Comparison of ENCODE assay signal across 9 mouse cellular contexts in the genomic region with DNA sequence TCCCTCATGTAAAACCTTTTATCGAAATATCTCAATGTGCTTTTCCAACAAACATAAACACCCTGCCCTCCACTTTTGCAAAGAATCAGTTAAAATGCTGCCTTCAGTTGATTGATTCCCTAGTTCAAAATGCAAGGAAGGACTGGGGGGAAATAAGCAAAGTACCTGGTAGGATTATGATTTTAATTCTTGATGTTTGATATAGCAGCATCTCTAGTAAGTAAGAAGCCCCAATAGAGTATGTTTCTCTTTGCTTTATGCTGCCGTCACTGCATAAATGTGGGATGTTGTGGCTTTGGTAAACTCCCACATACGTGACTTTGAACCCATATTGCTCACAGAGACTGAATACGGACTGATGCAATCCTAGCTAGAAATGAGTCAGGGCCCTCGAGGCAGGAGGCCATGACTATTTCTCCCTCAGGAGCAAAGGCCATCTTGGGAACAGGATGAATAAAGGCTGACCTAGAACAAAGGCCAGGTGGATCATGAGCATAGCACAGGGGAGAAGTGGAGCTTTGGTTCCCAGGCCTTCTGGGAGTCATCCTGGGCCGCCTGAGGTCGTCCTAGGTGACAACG.
DNase-seq lines count a peak whose midpoint lies in the region; ATAC-seq and TF ChIP-seq lines count a peak whose summit lies in the region.
"Had no signal": no experiment of that assay in that cellular context is flagged by ENCODE, and none has a peak within 500 bp of the region (broad histone marks: within the 10 kb centered on the region; RNA-seq: fewer than 3 reads in every experiment).

No protein-coding gene starts in this region.

- in situ Hi-C loops in CH12.LX (cut with MboI; ENCODE audit: low pct_ligation_motif_present, low pct_unique_long_range_greater_than_20kb, low sequenced_read_pairs), result loop anchor here (10.0 kb wide), 1 partner anchor 106 kb away; no protein-coding TSS in a partner anchor

- no peaks in the 10 kb centered on the region for H3K36me3 ChIP-seq in kidney, postnatal 0 days (ENCODE audit: insufficient read depth, low read length)
- H3K36me3 ChIP-seq in CH12.LX (replicated peaks in 1 of 2; ENCODE audit: control insufficient read depth in 1 of 2, insufficient read depth in 1 of 2, low read length in 1 of 2), result no peaks in the 10 kb centered on the region

- 0 out of 2 replicates have a peak, but pooled peaks cover 3% of the 10 kb centered on the region for H3K4me1 ChIP-seq in kidney, postnatal 0 days (replicated peaks; ENCODE audit: insufficient read depth, low read length)
- peaks cover 9 to 38% of the 10 kb centered on the region in 2 experiments for H3K4me1 ChIP-seq in CH12.LX (ENCODE audit: control insufficient read depth in 1 of 2, insufficient read depth in 2 of 2)

- no peaks in the 10 kb centered on the region for H3K9me3 ChIP-seq in kidney, postnatal 0 days (replicated peaks; ENCODE audit: low read length)
- no peaks in the 10 kb centered on the region for H3K9me3 ChIP-seq in CH12.LX (replicated peaks; ENCODE audit: low read length)

- no peak overlapping the region for H3K4me2 ChIP-seq in kidney, postnatal 0 days (ENCODE audit: low read length)
- H3K4me2 ChIP-seq in CH12.LX (ENCODE audit: insufficient read depth, low read depth, poor library complexity, severe bottlenecking), result peak overlapping the region; percentile 34; the same call in 1 of the 2 replicates

- TF ChIP-seq EP300 in CH12.LX (IDR thresholded peaks at IDR 0.05; ENCODE audit: low read length), result peak; percentile 64; the same call in 1 of the 2 replicates

- no peaks in the 10 kb centered on the region for H3K27me3 ChIP-seq in kidney, postnatal 0 days (ENCODE audit: insufficient read depth, low read length)
- no peaks in the 10 kb centered on the region for H3K27me3 ChIP-seq in CH12.LX (replicated peaks)

- TF ChIP-seq CTCF in kidney, postnatal 0 days (IDR thresholded peaks at IDR 0.05; ENCODE audit: low read depth), result no peak
- TF ChIP-seq CTCF in CH12.LX (conservative IDR thresholded peaks at IDR 0.05 in 1 of 2, IDR thresholded peaks at IDR 0.05 in 1 of 2; ENCODE audit: low read depth in 2 of 2, low read length in 2 of 2), result no peak

- peak; percentile 38; the same call in 1 of the 2 replicates for TF ChIP-seq POLR2A in CH12.LX (IDR thresholded peaks at IDR 0.05; ENCODE audit: low read depth, low read length)

- DNase-seq in kidney, postnatal 0 days (ENCODE audit: low spot score), result no peak
- DNase-seq in kidney, postnatal 25 days, result no peak
- DNase-seq in CH12.LX (ENCODE audit: extremely low read depth), result peak; percentile 61
- DNase-seq in naive thymus-derived CD4-positive, alpha-beta T cell, adult 2 months (ENCODE audit: low read depth), result peak; percentile 41
- DNase-seq in left cerebral cortex, adult 11 months (ENCODE audit: low spot score), result no peak
- no peak for DNase-seq in layer of hippocampus, adult 11-12 months (ENCODE audit: low spot score)
- DNase-seq: cerebellum, adult 11 months; left cerebral cortex, postnatal 4 days had no signal

- no peak; the same call in 1 of the 2 replicates for TF ChIP-seq RAD21 in CH12.LX (IDR thresholded peaks at IDR 0.05; ENCODE audit: low read depth, low read length)

- H3K4me3 ChIP-seq in kidney, postnatal 0 days (replicated peaks; ENCODE audit: low read depth, low read length), result no peak overlapping the region
- no peak overlapping the region for H3K4me3 ChIP-seq in CH12.LX (replicated peaks in 1 of 3; ENCODE audit: low read depth in 2 of 3, low read length in 2 of 3, poor library complexity in 1 of 3)

- 68% methylated on average over 8 of the region's 8 CpGs for WGBS in kidney, postnatal 0 days

- H3K9ac ChIP-seq in kidney, postnatal 0 days (ENCODE audit: low read depth, low read length), result no peak overlapping the region
- peak overlapping the region; percentile 28; the same call in 1 of the 2 replicates for H3K9ac ChIP-seq in CH12.LX (ENCODE audit: insufficient read depth, low read depth)

- H3K79me2 ChIP-seq in CH12.LX (replicated peaks; ENCODE audit: control insufficient read depth, extremely low read depth, insufficient read depth, poor library complexity, severe bottlenecking), result no peaks in the 10 kb centered on the region

- no peak for ATAC-seq in kidney, postnatal 0 days (replicated peaks; ENCODE audit: low FRiP score, low read depth)
- ATAC-seq in granulocyte monocyte progenitor cell, adult 5-6 weeks (replicated peaks; ENCODE audit: poor library complexity, severe bottlenecking), result peak; percentile 74

- H3K27ac ChIP-seq in kidney, postnatal 0 days, result peak overlapping the region; percentile 51
- no peak overlapping the region; the same call in 1 of the 2 replicates for H3K27ac ChIP-seq in CH12.LX (ENCODE audit: insufficient read depth, low read depth)

- dilution Hi-C loops in CH12.LX (cut with MboI; ENCODE audit: extremely low pct_ligation_motif_present, extremely low pct_unique_long_range_greater_than_20kb, low sequenced_read_pairs), result no loop called here

TF ChIP-seq in CH12.LX, 34 proteins besides CTCF, POLR2A, EP300 and RAD21:
- TF ChIP-seq BHLHE40 (IDR thresholded peaks at IDR 0.05; ENCODE audit: low read depth, low read length), result peak; percentile 80
- peak; percentile 98 for TF ChIP-seq IRF4 (IDR thresholded peaks at IDR 0.05; ENCODE audit: low read depth, low read length)
- TF ChIP-seq NRF1 (IDR thresholded peaks at IDR 0.05; ENCODE audit: low read depth, low read length), result 0 out of 2 replicates have a peak, but pooled peaks have one; percentile 37
- TF ChIP-seq RCOR1 (conservative IDR thresholded peaks at IDR 0.05; ENCODE audit: low read depth, low read length), result peak; percentile 44; the same call in 1 of the 2 replicates
- 0 out of 2 replicates have a peak, but pooled peaks have one; percentile 37 for TF ChIP-seq ZMIZ1 (IDR thresholded peaks at IDR 0.05; ENCODE audit: low read depth, low read length)
- TF ChIP-seq KAT2A (IDR thresholded peaks at IDR 0.05; ENCODE audit: insufficient replicate concordance, low read length), result no peak
- no peak; the same call in 1 of the 2 replicates for TF ChIP-seq TBP (conservative IDR thresholded peaks at IDR 0.05; ENCODE audit: low read depth, low read length)
- peak; percentile 64; the same call in 1 of the 2 replicates for TF ChIP-seq TCF12 (IDR thresholded peaks at IDR 0.05; ENCODE audit: low read depth, low read length)
- peak; percentile 86 for TF ChIP-seq CHD1 (IDR thresholded peaks at IDR 0.05; ENCODE audit: low read depth, low read length)
- TF ChIP-seq UBTF (IDR thresholded peaks at IDR 0.05; ENCODE audit: low read depth, low read length), result no peak
- TF ChIP-seq MYC (IDR thresholded peaks at IDR 0.05; ENCODE audit: low read depth, low read length), result peak; percentile 80; the same call in 1 of the 2 replicates
- peak; percentile 62 for TF ChIP-seq MEF2A (IDR thresholded peaks at IDR 0.05; ENCODE audit: borderline replicate concordance, low read depth, low read length)
- no peak for TF ChIP-seq USF2 (conservative IDR thresholded peaks at IDR 0.05; ENCODE audit: low read depth, low read length)
- TF ChIP-seq JUN (IDR thresholded peaks at IDR 0.05; ENCODE audit: insufficient read depth, low read depth, low read length), result peak; percentile 85
- peak; percentile 72 for TF ChIP-seq ETS1 (conservative IDR thresholded peaks at IDR 0.05; ENCODE audit: low read depth, low read length)
- no peak for TF ChIP-seq ZC3H11A (IDR thresholded peaks at IDR 0.05; ENCODE audit: low read depth, low read length)
- TF ChIP-seq HCFC1 (IDR thresholded peaks at IDR 0.05; ENCODE audit: low read depth, low read length), result peak; percentile 36; the same call in 1 of the 2 replicates
- TF ChIP-seq CHD2 (IDR thresholded peaks at IDR 0.05; ENCODE audit: low read length), result peak; percentile 23; the same call in 1 of the 2 replicates
- peak; percentile 98 for TF ChIP-seq JUND (conservative IDR thresholded peaks at IDR 0.05; ENCODE audit: low read depth, low read length)

Comparison
In these comparisons a context has a peak if more than half of its experiments do, and no peak if none do; other contexts are left out.
1. DNase-seq: peak in CH12.LX (single experiment) and naive thymus-derived CD4-positive, alpha-beta T cell, adult 2 months (single experiment); none in kidney, postnatal 0 days (single experiment), kidney, postnatal 25 days (0 of 2), left cerebral cortex, adult 11 months (single experiment) and layer of hippocampus, adult 11-12 months (single experiment).